Mouse (Mus musculus) thymus, postnatal 10 days (tissue): ENCODE measurements around the gene Snapc1.

Source experiments
- DNase-seq, 2 experiments: peaks; one replicate each; pipeline ENCODE4 v3.0.0; 2021; ENCODE audit warnings: low spot score in 2 of 2

Snapc1 gene

DNA sequence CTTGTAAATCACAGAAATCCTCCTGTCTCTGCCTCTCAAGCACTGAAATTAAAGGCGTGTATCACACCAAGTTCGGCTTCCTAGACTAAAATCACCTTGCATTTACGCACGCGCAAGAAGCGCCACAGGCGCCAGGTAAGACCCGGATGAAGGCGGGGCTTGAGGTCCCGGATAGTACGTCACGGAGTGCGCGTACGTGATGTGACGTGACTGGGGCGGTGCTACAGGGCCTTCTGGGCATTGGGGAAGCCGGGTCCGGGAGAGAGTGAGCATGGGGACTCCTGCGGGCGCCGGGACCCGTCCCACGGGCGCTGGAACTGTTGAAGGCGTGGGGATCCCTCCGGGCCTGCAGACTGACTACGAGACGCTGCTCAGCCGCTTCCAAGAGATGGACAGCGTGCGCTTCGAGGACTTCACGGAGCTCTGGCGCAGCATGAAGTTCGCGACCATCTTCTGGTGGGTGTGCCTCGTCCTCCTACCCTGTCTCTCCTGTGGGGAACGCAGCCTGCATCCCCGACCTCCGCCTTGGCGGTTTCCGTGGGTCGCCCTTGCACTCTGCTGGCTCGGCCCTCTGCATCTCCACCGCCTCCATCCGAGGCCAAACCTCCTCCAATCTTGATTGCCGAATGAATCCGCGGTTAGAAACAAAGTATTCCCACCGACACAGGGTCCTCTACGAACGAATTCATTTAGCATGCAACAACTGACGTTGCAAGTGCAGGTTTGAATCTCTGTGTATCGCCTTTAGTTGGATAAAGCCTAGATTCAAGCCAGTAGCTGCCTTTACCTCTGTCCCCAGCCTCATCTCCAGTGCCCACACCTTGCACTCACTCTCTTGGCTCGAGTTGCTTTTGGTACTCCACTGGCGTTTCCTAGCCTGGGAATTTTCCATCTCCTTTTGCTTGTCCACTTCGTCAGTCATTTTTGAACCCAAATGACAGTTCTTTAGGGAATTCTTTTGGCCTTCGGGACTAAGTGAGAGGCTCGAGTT is at the start of gene Snapc1:
Gene Snapc1 (plus strand): TSS at position 191 of the 991 bp plus-strand sequence.
- DNase-seq = peak; percentile 94 to 96

DNA sequence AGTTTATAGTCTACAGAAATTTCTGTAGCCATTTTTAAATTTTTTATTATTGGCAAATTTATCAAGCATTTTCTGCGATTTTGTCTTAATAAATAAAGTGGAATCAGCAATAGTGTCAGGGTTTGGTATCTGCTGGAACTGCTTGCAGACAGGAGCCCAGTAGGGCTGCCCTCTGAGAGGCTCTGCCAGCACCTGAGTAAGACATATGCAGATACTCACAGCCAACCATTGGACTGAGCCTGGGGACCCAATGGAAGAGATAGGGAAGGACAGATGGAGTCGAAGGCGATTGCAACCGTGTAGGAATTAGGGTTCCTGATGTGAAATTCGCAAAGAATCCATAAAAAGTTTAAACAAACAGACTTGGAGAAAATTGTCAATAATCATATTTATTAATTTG is 45.8 kb upstream of the Snapc1 start:
- no peak for DNase-seq

DNA sequence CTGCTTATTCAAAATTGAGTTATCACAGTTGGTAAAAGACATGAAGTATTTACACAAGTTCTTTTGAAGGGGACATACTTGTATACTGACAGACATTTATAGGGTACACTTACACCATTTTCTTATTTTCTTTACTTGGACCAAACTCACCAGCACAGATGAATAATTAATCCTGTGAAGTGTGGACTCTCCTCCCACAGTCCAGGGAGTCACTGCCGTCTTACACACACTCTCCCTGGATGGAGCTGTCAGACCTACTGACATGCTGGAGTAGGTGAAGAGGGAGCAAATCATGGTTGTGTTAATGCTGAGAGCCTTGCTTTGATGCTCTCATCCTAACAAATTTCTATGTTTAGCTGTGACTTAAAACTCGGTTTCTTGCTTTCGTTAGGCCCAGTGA is 34.0 kb upstream of the Snapc1 start:
- DNase-seq = no peak

DNA sequence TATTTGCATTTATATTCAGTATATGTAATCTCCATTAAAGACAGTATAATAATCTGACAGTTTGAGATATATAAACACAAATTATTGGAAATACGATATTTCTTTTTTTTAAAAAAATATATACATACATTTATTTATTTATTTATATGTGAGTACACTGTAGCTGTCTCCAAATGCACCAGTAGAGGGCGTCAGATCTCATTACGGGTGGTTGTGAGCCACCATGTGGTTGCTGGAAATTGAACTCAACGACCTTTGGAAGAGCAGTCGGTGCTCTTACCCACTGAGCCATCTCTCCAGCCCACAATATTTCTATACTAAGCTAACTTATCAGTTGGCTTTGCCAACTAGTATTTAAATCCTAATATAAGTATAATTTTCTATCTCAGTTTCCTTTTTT is 33.0 kb upstream of the Snapc1 start:
- peak; percentile 39 to 73 for DNase-seq

DNA sequence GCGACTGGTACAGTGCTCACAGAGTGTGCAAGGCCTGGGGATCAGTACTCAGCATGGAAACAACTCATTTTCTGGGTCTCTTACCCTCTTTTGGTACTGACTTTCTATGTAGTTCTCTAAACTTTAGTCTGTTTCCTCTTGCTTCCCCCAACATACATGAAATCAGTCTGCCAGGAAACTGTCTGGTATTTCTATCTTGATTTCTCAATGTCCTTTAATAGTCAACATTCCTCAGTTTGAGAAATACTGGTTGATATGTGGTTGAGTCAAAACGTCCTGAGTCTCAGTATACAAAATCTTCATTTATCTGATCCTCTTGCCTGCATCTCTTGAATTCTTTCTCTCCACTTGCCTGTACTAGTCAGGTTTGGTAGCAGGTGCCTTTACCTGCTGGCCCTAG is 29.8 kb upstream of the Snapc1 start:
- DNase-seq = no peak

DNA sequence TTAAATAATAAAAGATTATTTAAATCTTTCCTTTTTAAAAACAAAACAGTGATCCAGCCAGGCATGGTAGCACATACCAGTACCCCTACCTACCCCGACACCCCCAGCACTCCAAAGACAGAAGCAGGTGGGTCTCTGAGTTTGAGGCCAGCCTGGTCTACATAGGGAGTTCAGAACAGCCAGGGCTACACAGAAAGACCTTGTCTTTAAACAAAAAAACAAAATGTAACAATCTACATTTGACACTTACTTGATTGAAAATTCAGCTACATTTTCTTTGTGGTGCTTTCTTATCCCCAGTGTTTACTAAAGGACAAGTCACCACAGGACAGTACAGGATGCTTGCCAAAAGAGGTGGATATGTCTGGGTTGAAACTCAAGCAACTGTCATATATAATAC is 26.9 kb upstream of the Snapc1 start, which contains the start of gene Gm49321:
Gene Gm49321 (plus strand): TSS at position 301 of the 400 bp plus-strand sequence.
- no peak for DNase-seq

DNA sequence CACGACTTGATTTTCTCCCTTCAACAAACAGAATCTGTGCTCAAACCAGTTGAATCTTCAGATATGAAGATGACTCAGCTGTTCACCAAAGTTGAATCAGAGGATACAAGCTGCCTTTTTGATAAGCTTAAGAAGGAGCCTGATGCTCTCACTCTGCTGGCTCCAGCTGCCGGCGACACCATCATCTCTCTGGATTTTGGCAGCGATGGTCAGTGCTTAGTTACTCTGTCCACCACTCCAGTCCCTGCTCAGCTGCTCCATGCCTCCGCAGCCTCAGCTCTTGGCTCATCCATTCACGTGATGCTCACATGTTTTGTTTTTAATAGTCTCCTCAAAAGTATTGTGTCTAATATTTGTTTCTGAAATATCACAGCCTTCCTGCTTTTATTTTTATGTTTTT is 24.7 kb upstream of the Snapc1 start:
- no peak for DNase-seq

DNA sequence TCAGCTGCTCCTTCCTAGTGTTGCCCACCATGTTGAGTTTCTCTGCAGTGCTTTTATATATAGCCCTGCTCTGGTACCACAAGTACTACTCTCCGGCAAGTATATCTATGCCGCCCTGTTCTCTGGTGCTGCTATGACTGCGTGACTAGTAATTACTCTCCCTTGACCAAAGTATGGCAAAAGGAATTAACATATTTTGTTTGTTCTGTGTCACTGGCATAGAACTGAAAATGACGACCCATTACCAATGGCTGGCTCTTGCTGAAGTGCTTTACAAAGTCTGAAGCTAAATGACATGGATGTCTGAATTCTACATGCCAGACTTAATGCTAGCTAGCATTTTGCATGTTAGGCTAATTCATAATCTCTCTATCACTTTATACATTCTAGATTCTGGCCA is 15.9 kb upstream of the Snapc1 start:
- DNase-seq = no peak

DNA sequence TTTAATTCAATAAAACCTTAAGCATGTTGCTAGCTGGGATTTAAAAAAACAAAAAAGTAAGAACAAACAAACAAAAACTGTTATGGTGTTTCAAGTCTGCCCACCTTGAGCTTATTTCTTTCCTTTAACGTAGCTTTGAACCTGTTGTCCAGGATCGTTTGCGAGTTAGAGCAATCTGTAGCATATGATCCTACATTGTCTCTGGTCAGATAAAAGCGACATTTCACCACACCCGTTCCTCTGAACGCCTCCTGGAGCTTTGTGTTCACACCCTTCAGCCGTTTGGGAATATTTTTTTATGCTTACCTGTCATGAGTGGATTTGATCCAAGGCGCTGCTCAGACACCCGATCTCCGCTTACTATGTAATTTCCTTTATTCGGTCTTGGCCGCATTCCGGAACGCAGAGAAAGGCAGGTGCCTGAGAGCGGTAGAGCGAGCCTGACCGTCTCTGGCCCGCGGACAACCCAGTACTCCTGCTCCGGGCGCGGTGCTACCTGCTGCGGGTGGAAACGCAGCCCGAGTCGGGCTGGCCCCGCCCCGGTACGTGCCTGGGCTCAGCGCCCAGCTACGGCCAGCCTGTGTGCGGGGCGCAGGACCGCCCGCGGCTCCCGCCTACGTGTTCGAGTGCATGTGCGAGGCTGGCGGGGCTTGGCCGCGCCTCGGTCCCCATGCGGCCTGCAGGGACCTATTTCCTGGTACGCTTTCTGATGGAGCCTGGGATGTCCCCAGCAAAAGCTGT is 14.8 kb upstream of the Snapc1 start:
- no peak for DNase-seq

DNA sequence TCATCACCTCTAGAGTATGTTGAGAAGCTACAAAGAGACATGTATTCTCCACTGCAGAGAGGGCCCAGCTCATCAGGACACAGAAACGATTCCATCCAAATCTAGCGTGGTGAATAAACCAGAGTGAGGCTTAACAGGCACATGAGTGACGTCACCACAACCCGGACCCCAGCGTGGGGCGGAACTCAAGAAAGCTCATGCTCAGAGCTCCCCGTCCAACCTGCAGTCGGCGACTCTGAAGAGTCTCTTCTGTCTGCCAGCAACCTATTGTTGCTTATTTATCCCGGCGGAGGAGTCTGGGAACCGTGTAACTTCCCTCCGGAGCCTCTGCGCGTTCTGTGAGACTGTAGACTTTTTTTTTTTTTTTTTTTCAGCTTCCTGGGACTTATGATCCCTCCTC is 11.4 kb upstream of the Snapc1 start:
- DNase-seq = peak; percentile 60 to 69

DNA sequence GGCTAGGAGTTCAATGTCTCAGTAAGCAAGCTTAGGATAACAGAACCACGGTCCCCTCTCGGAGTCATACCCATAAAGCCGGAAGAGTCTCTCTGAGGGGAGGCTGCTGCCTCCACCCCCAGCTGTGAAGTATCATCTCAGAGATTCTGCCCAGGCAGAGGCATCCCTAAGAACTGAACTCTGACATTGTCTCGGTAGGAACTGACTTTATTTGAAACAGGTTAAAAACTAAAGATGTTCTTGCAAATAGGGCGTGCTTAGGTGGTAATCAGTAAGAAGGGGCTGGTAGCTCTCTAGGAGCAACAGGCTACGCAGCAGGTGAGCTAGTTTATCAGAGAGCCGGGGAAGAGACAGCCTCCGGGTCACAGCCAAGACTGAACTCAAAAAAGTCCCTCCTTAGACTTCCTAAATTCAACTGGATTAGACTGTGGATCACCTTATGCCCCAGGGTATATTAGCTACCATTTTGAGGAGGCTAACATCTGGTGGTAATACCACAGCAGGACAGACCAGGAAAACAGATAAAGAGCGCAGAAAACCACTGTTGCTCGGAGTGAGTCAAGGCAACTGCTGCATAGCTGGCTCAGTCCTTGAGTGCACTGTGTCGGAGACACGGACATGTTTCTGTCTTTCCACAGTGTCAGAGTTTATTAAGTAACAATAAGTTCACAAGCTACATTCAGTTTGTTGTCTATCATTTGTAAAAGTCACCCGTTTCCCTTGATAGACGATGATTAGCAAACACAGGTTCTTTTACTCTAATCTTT is 10.7 kb upstream of the Snapc1 start:
- peak; percentile 31 to 35 for DNase-seq

DNA sequence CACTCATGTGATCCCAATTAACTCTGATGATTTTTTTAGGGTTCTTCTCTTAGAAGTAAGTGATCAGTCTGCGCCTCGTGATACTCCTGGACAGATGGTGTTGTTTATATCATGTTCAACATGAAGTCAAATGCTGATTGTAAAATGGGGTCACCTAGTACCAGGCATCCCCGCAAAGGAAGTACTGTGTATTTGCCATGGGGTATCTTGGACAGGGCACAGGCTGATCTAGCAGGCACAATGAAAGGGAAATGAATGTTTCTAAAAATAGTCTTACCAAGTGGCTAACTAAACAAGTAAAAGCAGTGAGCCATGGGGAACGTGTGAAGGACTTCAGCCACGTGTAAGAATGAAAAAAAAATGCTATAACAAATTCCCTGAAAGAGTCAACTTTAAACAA is 9.5 kb upstream of the Snapc1 start:
- no peak for DNase-seq

DNA sequence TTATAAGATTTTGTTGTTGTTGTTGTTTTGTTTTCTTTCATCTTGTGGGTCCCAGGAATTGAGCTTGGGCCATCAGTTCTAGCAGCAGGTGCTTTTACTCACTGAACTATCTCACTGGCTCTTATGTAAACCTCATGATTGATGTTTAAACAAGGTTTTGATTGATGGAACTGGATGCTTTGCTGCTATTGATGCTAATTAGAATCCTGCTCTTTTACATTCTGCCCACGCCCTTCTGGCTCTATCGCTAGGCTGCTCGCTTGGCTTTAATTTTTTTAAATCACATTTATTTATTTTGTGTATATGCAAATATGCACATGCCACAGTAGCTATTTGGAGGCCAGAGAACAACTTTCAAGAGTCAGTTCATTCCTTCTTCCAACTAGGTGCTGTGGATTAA is 6.6 kb upstream of the Snapc1 start:
- DNase-seq = no peak

DNA sequence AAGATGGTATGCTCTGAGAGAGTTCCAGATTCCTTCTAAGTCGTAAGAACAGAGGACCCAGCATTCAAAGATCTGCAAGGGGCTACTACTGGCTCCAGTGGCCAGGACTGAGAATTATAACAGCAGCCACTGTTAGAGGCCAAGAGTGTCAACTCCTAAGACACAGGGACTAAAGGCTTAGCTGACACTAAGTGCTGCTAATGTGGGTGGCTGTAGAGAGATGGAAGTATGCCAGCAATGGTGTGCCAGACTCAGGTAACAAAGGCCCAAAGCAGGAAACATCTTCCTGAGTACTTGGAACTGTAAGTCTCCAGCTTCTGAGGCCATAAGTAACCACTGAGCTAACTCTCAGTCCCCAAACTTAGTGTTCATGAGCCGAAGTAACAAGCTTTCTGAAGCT is 5.5 kb upstream of the Snapc1 start:
- DNase-seq = no peak

DNA sequence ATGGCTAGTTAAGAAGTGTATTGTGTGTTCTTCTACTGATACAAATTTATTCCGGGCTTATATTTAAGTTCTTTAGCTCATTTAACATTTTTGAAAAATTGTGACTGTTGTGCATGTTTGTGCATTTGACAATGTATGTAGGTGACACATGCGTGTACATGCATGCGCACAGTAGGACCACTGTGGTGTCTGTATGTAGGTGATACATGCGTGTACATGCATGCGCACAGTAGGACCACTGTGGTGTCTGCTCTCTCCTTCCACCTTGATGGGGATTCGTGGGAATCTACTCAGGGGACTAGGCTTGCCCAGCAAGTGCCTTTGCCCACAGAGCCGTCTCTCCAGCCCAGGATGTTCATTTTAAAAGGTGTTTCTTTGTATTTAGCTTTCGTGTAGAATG is 4.9 kb downstream of the Snapc1 start:
- no peak for DNase-seq

DNA sequence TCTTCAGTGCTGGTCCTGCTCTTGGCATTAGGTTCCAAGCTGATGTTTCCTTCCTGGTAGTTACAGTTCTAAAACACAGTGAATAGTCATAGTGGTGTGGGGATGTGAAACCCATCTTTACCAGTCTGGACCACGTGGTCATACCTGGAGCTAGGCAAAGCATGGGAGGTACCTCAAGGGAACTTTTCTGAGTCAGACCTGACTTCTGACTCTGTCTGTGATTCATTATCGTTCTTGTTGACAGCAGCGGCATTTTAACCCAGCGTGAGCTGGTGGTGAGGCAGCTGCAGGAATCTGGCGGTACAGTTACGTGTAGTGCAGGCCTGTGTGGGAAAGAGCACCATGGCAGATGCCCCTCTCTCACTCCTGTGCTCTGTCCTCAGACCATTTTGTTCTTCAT is 10.3 kb downstream of the Snapc1 start:
- DNase-seq = no peak

DNA sequence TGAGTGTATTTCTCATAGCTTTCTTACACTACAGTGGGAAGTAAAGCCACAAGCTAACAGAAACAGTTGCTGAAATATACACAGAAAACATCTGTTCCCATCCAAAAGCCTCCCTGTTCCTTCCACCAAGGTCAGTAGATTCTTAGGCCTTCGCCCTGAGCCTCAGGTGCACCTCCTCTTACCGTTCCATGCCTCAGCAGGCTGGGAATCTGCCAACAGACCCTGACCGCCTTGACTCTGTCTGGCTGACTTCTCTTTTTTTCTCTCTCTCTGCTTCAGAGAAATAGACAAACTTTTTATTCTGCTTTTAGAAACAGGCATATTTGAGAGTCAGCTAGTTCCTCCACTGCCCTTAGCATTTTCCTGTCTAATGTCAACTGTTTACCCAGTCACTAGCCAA is 13.9 kb downstream of the Snapc1 start:
- no peak for DNase-seq

DNA sequence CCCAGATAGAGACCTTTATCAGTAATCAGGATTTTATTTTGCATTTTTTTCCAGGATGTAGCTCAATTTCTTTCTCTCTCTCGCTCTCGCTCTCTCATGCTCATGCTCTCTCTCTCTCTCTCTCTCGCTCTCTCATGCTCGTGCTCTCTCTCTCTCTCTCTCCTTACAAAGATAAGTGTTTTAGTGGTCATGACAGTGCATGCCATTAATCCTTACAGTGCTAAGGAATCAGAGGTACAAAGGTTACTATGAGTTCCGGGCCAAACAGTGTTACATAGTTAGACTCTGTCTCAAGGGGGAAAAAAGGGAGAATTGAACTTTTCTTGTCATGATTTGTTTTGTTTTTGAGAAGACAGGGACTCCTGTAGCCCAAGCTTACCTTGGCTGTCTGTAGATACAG is 15.4 kb downstream of the Snapc1 start:
- DNase-seq = no peak

DNA sequence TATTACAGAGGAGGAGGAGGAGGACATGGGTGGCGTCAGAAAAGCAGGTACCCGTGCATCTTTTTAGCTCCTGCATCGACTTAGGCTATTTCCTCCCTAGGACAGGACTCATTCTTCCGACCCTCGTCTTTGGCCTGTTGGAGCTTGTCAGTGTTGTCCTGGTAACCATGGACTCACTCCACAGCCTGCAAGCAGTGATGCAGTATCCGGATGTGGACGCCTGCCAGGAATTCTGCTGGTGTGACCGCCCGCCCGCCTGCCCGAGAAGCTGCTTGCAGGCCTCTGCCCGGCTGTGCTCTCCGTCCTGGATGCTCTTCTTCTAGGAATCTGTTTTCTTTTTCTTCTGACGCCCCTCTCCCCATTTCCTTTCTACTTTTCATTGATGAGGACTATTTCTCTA is 18.3 kb downstream of the Snapc1 start:
- DNase-seq = no peak

DNA sequence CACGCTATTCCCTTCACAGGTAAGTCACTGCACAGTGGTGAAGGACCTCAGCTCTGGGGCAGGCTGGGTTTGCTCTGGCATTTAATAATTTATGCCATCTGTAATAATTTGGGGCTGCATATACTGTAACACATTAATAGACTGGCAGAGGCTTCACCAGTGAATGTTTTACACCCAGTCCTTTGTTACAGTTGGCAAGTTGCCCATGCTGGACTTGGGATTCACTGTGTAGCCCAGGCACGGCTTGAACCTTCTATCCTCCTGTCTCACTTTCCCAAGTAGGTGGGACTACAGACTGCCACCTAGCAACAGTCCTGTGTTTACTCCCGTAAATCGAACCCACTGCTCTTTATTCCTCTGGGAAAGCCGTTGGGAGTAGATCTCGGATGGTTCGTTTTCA is 22.0 kb downstream of the Snapc1 start:
- no peak for DNase-seq

DNA sequence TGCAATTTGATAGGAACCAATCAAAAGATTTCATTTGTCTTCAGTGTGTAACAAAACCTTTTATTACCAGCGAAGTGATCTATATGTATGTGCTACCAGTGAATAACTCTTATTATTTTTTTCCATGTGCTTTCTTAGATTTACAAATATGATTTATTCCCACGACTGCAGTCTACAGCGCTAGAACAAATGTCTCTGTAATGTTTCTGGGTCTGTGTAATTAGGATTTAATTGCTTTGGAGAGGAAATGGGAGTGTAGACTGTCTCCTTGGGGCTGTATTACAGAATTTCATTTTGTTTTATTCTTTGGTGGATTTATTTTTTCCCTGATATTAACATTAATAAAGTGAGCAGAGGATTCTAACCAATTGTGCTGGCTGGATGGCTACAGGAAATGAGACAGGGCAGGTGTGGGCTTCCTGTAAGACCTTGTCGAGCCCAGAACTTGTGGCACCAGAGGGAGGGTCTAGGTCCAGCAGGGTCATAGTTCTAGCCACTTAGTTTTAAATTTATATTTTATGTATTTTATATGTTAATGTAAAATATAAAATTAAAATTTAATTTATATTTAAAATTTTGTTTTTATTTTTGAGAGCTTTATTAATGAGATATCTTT is 24.2 kb downstream of the Snapc1 start:
- no peak for DNase-seq

DNA sequence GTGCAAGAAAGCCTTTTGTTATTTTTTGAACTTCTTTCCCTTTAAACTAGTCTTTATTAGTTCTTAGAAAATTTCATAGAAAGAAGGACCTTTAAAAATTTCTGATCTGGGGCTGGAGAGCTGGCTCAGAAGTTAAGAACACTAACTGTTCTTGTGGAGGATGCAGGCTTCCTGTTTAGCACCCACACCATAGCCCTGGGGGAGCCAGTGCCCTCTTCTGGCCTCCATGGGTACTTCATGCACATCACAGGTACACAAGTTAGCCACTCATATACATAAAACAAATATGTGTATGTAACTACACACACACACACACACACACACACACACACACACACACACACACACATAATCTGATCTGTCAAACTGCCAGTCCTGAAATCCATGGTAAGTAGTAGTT is 25.3 kb downstream of the Snapc1 start:
- peak; percentile 63 to 77 for DNase-seq
